Mouse (Mus musculus): ENCODE results near the gene Dpp8.

GRCm38 (mm10) chr9:65117516-65117915 lies 85.3 kb downstream of the Dpp8 start:
- no peak for TF ChIP-seq POLR2A (IDR thresholded peaks at IDR 0.05; ENCODE audit: insufficient read depth, low read depth, low read length)
- TF ChIP-seq CTCF (IDR thresholded peaks at IDR 0.05), result no peak
